In the genomic region with DNA sequence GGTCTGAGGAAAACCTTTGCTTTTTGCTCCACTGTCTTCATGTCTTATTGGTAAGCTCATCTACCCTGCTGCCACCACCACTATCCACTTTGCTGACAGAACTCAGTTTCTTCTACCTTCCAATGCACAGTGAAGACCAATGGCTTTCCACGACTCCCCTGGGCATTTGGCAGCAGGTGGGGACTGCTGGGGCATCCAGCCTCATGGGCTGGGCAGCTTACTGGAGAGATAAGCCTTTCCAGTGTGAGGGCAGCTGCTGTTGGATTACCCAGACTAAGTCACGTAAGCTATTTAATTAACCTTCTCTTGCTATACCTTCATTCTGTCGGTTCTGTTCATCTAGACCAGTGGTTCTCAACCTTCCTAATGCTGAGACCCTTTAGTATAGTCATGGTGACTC, we compare ENCODE assay signal across 21 mouse cellular contexts.
"Had no signal": no experiment of that assay in that cellular context is flagged by ENCODE, and none has a peak within 500 bp of the region (broad histone marks: within the 10 kb centered on the region; RNA-seq: fewer than 3 reads in every experiment).

No protein-coding gene starts in this region.

- ATAC-seq: forebrain, embryonic 13.5 days; forebrain, embryonic 14.5 days; forebrain, embryonic 15.5 days; forebrain, embryonic 16.5 days; forebrain, postnatal 0 days had no signal

- H3K36me3 ChIP-seq: embryonic facial prominence, embryonic 10.5 days; embryonic facial prominence, embryonic 12.5 days; embryonic facial prominence, embryonic 13.5 days; embryonic facial prominence, embryonic 15.5 days; forebrain, embryonic 10.5 days; forebrain, embryonic 12.5 days; forebrain, embryonic 15.5 days had no signal

- DNase-seq: embryo, embryonic 11 days; forebrain, postnatal 0 days; gastrocnemius, adult 2 months; gastrocnemius, postnatal 10 days; gastrocnemius, postnatal 14 days; gastrocnemius, postnatal 25 days; gastrocnemius, postnatal 36 days; heart, adult 11 months; heart, adult 18-20 months; heart, adult 2 months had no signal

- H3K27ac ChIP-seq: embryonic facial prominence, embryonic 10.5 days; embryonic facial prominence, embryonic 12.5 days; embryonic facial prominence, embryonic 13.5 days; embryonic facial prominence, embryonic 15.5 days; forebrain, embryonic 10.5 days; forebrain, embryonic 12.5 days; forebrain, embryonic 13.5 days; forebrain, embryonic 15.5 days; gastrocnemius, adult 2 months; heart, adult 2 months had no signal

- H3K4me3 ChIP-seq: embryonic facial prominence, embryonic 10.5 days; embryonic facial prominence, embryonic 12.5 days; embryonic facial prominence, embryonic 13.5 days; embryonic facial prominence, embryonic 15.5 days; erythroblast, embryonic 14.5 days; forebrain, embryonic 10.5 days; forebrain, embryonic 12.5 days; forebrain, embryonic 13.5 days; forebrain, embryonic 15.5 days; gastrocnemius, adult 2 months; heart, adult 2 months had no signal

- H3K27me3 ChIP-seq: forebrain, embryonic 12.5 days; forebrain, embryonic 13.5 days; forebrain, embryonic 15.5 days had no signal
